Mouse (Mus musculus) forebrain, embryonic 15.5 days (tissue): Measurements from ENCODE around the gene Tox2. TPM values are rescaled to one million over a fixed set of nuclear protein-coding genes. Genes with fewer than 3 reads are reported as not detected.
A peak's percentile ranks its signal among the peaks of the same experiment; 100 is the strongest.

Experiments used
- ATAC-seq: fragments of 200-750 bp; cut with Nextera tagmentation; replicated peaks from 2 replicates; pipeline ENCODE4 v1.8.0; 2017; ENCODE audit warnings: mild to moderate bottlenecking, moderate TSS enrichment, moderate library complexity
- H3K27ac ChIP-seq: fragments of 300-500 bp; sonication (generic); replicated peaks from 2 replicates; pipeline ENCODE4 v1.5.1; 2015; ENCODE audit warnings: mild to moderate bottlenecking, inconsistent platforms
- H3K27me3 ChIP-seq: fragments of 300-500 bp; sonication (generic); 2 replicates; pipeline ENCODE4 v1.6.1; 2015; ENCODE audit warnings: inconsistent platforms
- H3K36me3 ChIP-seq: fragments of 300-500 bp; sonication (generic); 2 replicates; pipeline ENCODE4 v1.6.1; 2015; ENCODE audit warnings: mild to moderate bottlenecking, inconsistent platforms
- H3K4me1 ChIP-seq: fragments of 300-500 bp; sonication (generic); 2 replicates; pipeline ENCODE4 v1.6.1; 2015; ENCODE audit warnings: inconsistent platforms
- H3K4me2 ChIP-seq: fragments of 300-500 bp; sonication (generic); replicated peaks from 2 replicates; pipeline ENCODE4 v1.6.1; 2015; ENCODE audit warnings: mild to moderate bottlenecking, inconsistent platforms
- H3K4me3 ChIP-seq: fragments of 300-500 bp; sonication (generic); 2 replicates; pipeline ENCODE4 v1.5.1; 2015; ENCODE audit warnings: mild to moderate bottlenecking, inconsistent platforms
- H3K9ac ChIP-seq: fragments of 300-500 bp; sonication (generic); replicated peaks from 2 replicates; pipeline ENCODE4 v1.6.1; 2015; ENCODE audit warnings: mild to moderate bottlenecking, inconsistent platforms
- H3K9me3 ChIP-seq: fragments of 300-500 bp; sonication (generic); 2 replicates; pipeline ENCODE4 v1.6.1; 2016; ENCODE audit warnings: inconsistent platforms
- WGBS: fragments of 180-500 bp; shearing (Covaris S2); methylation state at CpG from one replicate; pipeline ENCODE4 v1.1.7; 2015; ENCODE audit warnings: mixed read lengths; 5-methylcytosine and 5-hydroxymethylcytosine counted together
- polyA plus RNA-seq: library from polyadenylated mRNA; unstranded; fragments of >200 nt; fragmentation: Nextera tagmentation; extraction: Ambion mirVana; gene quantifications from 2 replicates; pipeline ENCODE4 v1.2.1, GENCODE M21; 2015

Tox2 gene
- polyA plus RNA-seq, 1 experiment from 2014 or later, result 18.1 TPM

GRCm38 (mm10) chr2:163267097-163267496 is 64.2 kb downstream of the Tox2 start:
- no peak overlapping the region for H3K4me3 ChIP-seq
- H3K4me2 ChIP-seq, result no peak overlapping the region
- no peaks in the 10 kb centered on the region for H3K9me3 ChIP-seq
- H3K27ac ChIP-seq, result no peak overlapping the region
- no peak overlapping the region for H3K9ac ChIP-seq
- no peak for ATAC-seq
- peaks cover 5% of the 10 kb centered on the region; the same call in 1 of the 2 replicates for H3K4me1 ChIP-seq
- no peaks in the 10 kb centered on the region for H3K36me3 ChIP-seq
- H3K27me3 ChIP-seq, result 0 out of 2 replicates have a peak, but pooled peaks cover 16% of the 10 kb centered on the region

- no peak for ATAC-seq
- H3K4me2 ChIP-seq, result no peak overlapping the region
- no peak overlapping the region for H3K4me3 ChIP-seq
- H3K4me1 ChIP-seq, result peaks cover 5% of the 10 kb centered on the region; the same call in 1 of the 2 replicates
- WGBS, result 42% methylated on average over 8 of the region's 8 CpGs
- H3K27me3 ChIP-seq, result peaks cover 12% of the 10 kb centered on the region; the same call in 1 of the 2 replicates
- H3K36me3 ChIP-seq, result no peaks in the 10 kb centered on the region
- H3K9me3 ChIP-seq, result no peaks in the 10 kb centered on the region
- no peak overlapping the region for H3K9ac ChIP-seq
- no peak overlapping the region for H3K27ac ChIP-seq
These were observed 68.9 kb downstream of the Tox2 start for GRCm38 (mm10) chr2:163271581-163272492.

GRCm38 (mm10) chr2:163273815-163274214 is 70.9 kb downstream of the Tox2 start:
- Histone ChIP-seq H3K36me3 (no peaks in the 10 kb centered on the region), H3K9ac (no peak overlapping the region), H3K4me1 (peaks cover 8% of the 10 kb centered on the region), H3K4me3 (no peak overlapping the region), H3K27ac (no peak overlapping the region), H3K9me3 (no peaks in the 10 kb centered on the region), H3K27me3 (peaks cover 12% of the 10 kb centered on the region; the same call in 1 of the 2 replicates), H3K4me2 (no peak overlapping the region)
- no peak for ATAC-seq
- 90% methylated on average over 8 of the region's 8 CpGs for WGBS

GRCm38 (mm10) chr2:163275986-163276385 is 73.1 kb downstream of the Tox2 start:
- WGBS, result 88% methylated on average over 14 of the region's 14 CpGs
- Histone ChIP-seq H3K36me3 (no peaks in the 10 kb centered on the region), H3K27ac (no peak overlapping the region), H3K4me3 (no peak overlapping the region), H3K4me1 (peaks cover 8% of the 10 kb centered on the region), H3K9me3 (no peaks in the 10 kb centered on the region), H3K4me2 (no peak overlapping the region), H3K9ac (no peak overlapping the region), H3K27me3 (peaks cover 11% of the 10 kb centered on the region; the same call in 1 of the 2 replicates)
- no peak for ATAC-seq

- WGBS, result 43% methylated on average over 9 of the region's 9 CpGs
- Histone ChIP-seq H3K4me2 (no peak overlapping the region), H3K9ac (no peak overlapping the region), H3K4me1 (peaks cover 3% of the 10 kb centered on the region; the same call in 1 of the 2 replicates), H3K27ac (no peak overlapping the region), H3K4me3 (no peak overlapping the region), H3K27me3 (peaks cover 11% of the 10 kb centered on the region; the same call in 1 of the 2 replicates), H3K36me3 (no peaks in the 10 kb centered on the region), H3K9me3 (no peaks in the 10 kb centered on the region)
- ATAC-seq, result no peak
These were observed 75.1 kb downstream of the Tox2 start for GRCm38 (mm10) chr2:163277979-163278378.

- Histone ChIP-seq H3K27me3 (0 out of 2 replicates have a peak, but pooled peaks cover 5% of the 10 kb centered on the region), H3K27ac (no peak overlapping the region), H3K4me3 (no peak overlapping the region), H3K4me2 (no peak overlapping the region), H3K9me3 (no peaks in the 10 kb centered on the region), H3K9ac (no peak overlapping the region), H3K4me1 (peaks cover 3% of the 10 kb centered on the region; the same call in 1 of the 2 replicates), H3K36me3 (no peaks in the 10 kb centered on the region)
- 62% methylated on average over 18 of the region's 23 CpGs for WGBS
- ATAC-seq, result no peak
These were observed 77.9 kb downstream of the Tox2 start for GRCm38 (mm10) chr2:163280636-163281322.

- ATAC-seq, result no peak
- H3K27me3 ChIP-seq, result peaks cover 11% of the 10 kb centered on the region; the same call in 1 of the 2 replicates
- 71% methylated on average over 7 of the region's 7 CpGs for WGBS
- no peak overlapping the region for H3K9ac ChIP-seq
- peaks cover 12% of the 10 kb centered on the region for H3K4me1 ChIP-seq
- no peak overlapping the region for H3K4me2 ChIP-seq
- no peaks in the 10 kb centered on the region for H3K9me3 ChIP-seq
- H3K4me3 ChIP-seq, result no peak overlapping the region
- no peaks in the 10 kb centered on the region for H3K36me3 ChIP-seq
- peak overlapping the region; percentile 67 for H3K27ac ChIP-seq
These were observed 81.9 kb downstream of the Tox2 start for GRCm38 (mm10) chr2:163284856-163285255.

GRCm38 (mm10) chr2:163285335-163285734 is 82.4 kb downstream of the Tox2 start:
- H3K36me3 ChIP-seq, result no peaks in the 10 kb centered on the region
- peaks cover 16% of the 10 kb centered on the region; the same call in 1 of the 2 replicates for H3K27me3 ChIP-seq
- WGBS, result 81% methylated on average over 9 of the region's 9 CpGs
- no peak overlapping the region for H3K4me3 ChIP-seq
- no peak overlapping the region for H3K9ac ChIP-seq
- H3K4me1 ChIP-seq, result peaks cover 12% of the 10 kb centered on the region
- H3K9me3 ChIP-seq, result no peaks in the 10 kb centered on the region
- no peak overlapping the region for H3K4me2 ChIP-seq
- no peak for ATAC-seq
- peak overlapping the region; percentile 67; the same call in 1 of the 2 replicates for H3K27ac ChIP-seq

GRCm38 (mm10) chr2:163285762-163286161 is 82.8 kb downstream of the Tox2 start:
- Histone ChIP-seq H3K27me3 (peaks cover 19% of the 10 kb centered on the region; the same call in 1 of the 2 replicates), H3K9me3 (no peaks in the 10 kb centered on the region), H3K9ac (no peak overlapping the region), H3K27ac (peak overlapping the region; percentile 67; the same call in 1 of the 2 replicates), H3K36me3 (no peaks in the 10 kb centered on the region), H3K4me1 (peaks cover 12% of the 10 kb centered on the region), H3K4me3 (no peak overlapping the region), H3K4me2 (no peak overlapping the region)
- 63% methylated on average over 7 of the region's 7 CpGs for WGBS
- ATAC-seq, result no peak

GRCm38 (mm10) chr2:163288881-163289379 is 86.0 kb downstream of the Tox2 start:
- H3K9ac ChIP-seq, result 0 out of 2 replicates have a peak overlapping the region, but pooled peaks have one; percentile 23
- H3K36me3 ChIP-seq, result no peaks in the 10 kb centered on the region
- peaks cover 12% of the 10 kb centered on the region for H3K4me1 ChIP-seq
- H3K27ac ChIP-seq, result peak overlapping the region; percentile 13; the same call in 1 of the 2 replicates
- ATAC-seq, result no peak
- 13% methylated on average over 21 of the region's 21 CpGs for WGBS
- H3K4me3 ChIP-seq, result no peak overlapping the region
- H3K27me3 ChIP-seq, result peaks cover 27% of the 10 kb centered on the region; the same call in 1 of the 2 replicates
- H3K4me2 ChIP-seq, result peak overlapping the region; percentile 31
- no peaks in the 10 kb centered on the region for H3K9me3 ChIP-seq

GRCm38 (mm10) chr2:163296999-163297630 is 94.2 kb downstream of the Tox2 start:
- H3K36me3 ChIP-seq, result no peaks in the 10 kb centered on the region
- H3K27me3 ChIP-seq, result peaks cover 8% of the 10 kb centered on the region; the same call in 1 of the 2 replicates
- no peak overlapping the region for H3K9ac ChIP-seq
- peaks cover 57% of the 10 kb centered on the region for H3K4me1 ChIP-seq
- no peaks in the 10 kb centered on the region for H3K9me3 ChIP-seq
- peak; percentile 73 for ATAC-seq
- H3K4me3 ChIP-seq, result no peak overlapping the region
- WGBS, result 8% methylated on average over 11 of the region's 11 CpGs
- peak overlapping the region; percentile 24; the same call in 1 of the 2 replicates for H3K4me2 ChIP-seq
- H3K27ac ChIP-seq, result peak overlapping the region; percentile 51
